Mouse (Mus musculus) urinary bladder, postnatal 4 days (tissue): Measurements from ENCODE around the gene Pigr.

Source experiments
- DNase-seq, 2 experiments: peaks; one replicate each; pipeline ENCODE4 v3.0.0; 2021 to 2022; ENCODE audit warnings: low spot score in 2 of 2

Gene Pigr

DNA sequence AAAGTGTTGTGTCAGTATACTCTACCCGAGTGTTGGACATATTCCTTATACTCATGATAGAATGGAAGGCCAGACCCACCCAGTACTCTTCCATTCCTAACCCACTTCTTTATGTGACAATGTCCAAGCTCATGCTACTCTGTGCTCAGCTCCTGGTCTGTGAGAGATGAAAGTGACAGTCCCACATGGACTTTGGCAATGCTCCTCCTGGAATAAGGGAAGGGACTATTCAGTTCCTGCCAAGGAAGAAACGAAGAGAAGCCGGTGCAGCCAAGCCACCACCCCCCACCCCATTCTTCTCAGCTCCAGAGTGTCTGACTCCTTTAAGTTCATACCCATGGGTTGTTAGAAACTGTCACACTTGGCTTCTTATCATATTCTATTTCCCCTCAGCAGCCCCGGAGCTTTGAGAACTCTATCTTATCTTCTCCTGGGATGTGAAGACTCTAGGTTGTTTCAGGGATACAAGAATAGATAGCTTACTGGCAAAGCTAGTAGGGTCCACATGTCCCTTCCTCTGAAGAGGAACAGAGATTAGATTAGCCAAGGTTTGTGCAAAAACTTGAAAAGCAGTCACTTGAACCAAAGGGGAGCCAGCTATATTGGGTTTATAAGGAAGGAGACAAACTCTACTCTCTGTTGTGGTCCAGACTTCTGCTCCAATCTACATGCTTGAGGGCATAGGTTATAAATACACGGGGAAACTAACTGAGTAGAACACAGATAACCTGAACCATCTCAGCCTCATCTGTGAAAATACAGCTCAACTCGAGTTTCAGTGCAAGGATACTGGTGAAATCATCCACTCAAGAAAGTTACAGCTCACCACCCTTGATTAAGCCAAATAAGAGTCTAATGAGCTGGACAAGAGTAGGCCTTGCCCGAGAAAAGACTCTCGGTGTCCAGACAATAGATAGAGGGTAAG, 3.7 kb downstream of the Pigr start:
- no peak for DNase-seq

DNA sequence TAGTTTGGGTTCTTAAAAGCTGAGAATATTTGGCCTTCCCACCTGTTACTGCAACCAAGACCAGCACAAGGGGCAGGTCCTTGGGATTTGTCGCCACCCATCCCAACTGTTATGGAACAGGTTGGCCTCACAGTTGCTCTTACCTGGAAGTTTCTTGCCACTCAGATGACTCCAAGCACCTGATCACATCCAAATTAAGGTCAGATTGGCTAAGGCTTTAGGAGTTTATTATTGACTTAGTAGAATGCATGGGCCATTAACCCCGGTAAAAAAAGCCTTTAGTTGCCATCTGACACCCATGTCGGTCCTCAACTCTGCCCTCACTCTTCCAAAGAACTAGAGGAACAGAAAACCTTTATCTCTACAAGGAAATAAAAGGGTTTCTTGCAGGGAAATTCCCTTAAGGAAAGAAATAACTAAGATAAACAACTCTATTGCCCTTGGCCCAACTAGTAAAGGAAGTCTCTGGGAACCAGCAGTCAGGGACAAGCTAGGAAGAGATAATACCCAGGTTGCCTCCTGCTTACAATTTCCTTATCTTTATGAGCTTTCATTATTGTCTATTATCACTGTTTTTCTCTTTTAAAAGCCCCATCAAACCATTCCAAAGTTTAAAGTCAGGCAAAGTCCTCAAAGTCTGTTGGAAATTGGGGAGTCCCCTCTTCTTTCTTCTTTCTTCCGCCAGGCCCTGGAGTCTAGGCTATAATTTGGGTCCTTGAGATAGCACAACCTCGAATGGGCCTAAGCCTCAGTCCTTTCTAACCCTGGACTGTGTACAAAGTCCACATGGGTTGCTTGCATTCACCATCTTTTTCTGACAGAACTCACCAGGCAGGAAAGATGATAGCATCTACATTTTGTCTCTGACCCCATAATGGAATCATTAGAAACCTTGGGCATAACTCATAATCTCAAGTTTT, 6.0 kb downstream of the Pigr start:
- DNase-seq: no peak

DNA sequence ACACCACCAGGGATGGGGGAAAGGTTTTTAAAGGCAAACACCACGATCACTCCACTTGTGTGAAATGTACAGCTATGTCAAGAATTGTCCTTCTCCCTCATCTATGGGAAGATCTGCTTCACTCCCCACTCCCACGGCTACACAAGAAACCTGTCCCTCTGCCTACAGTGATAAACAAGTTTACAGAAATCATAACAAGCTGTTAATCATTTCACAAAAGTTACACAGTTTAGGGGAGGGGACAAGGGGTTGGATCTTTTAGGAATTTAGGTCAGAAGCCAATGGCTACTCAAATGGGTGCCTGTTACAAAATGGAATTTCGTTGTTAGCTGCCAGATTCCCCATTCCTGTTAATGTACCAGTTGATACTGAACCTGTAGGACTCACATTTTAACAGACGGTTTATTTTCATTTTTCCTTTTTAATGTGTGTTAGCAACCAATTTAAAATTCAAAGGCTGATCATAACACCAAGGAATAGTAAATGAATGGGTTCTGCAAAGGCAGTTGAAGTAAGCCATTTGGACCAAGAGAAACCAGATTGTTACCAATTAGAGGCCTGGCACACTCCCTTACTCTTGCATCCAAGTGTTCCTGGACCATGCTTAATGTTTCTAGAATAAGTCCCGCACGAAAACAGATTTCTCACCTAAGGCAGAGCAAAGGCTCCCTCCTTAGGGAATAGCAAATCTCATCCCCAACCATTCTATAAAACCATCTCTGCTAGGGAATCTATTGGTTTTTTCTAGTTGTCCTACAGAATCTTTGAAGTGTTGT, 8.9 kb downstream of the Pigr start:
- DNase-seq: no peak

DNA sequence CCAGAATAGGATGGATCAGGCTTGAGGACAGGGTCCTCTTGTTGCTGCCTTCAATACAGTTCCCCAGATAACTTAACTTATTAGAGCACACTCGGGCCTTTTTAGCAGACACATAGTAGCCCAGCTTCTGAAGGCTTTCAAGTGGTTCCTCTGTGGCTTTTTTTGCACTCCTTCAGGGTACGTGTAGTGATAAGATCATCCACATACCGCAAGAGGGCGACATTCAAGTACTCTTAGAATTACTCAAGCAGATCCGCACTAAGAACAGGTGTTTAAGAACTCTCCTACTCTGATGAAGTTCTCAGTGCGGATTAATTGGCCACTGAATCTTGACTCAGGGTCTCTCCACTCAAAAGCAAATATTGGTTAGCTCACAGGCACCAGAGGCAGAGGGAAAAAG, 11.8 kb downstream of the Pigr start:
- no peak for DNase-seq

DNA sequence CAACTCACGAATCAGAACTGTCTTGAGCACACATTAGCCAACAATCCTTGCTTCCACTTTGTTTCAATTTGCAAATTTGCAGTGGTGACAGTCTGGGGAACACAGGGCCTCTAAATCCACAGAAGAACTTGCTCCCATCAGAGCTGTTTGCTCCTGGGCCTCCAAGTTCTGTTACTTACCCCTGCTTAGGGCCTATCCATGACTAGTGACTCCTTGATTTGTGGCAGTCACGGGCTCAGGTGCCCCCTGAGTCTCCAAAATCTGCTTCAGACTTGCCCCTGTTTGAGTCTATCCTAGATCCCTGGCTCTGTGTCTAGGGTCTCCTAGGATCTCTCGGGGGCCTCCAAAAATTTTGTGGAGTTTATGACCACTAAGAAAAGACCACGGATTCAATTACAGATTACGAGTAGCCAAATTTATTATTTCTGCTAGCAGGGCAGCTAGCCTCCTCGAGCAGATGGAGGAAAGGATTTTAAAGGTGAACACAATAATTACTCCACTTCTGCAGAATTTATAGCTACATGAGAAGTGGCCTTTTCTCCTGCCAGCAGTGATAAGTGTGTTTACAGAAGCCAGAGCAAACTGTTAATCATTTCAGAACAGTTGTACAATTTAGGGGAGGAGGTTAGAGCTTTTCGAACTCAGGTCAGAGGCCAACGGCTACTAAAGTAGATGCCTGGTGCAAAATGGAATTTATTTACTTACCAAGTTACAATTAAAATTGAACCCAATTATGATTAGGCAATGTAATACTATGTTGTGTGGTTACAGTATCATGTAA, 14.3 kb downstream of the Pigr start:
- no peak for DNase-seq

DNA sequence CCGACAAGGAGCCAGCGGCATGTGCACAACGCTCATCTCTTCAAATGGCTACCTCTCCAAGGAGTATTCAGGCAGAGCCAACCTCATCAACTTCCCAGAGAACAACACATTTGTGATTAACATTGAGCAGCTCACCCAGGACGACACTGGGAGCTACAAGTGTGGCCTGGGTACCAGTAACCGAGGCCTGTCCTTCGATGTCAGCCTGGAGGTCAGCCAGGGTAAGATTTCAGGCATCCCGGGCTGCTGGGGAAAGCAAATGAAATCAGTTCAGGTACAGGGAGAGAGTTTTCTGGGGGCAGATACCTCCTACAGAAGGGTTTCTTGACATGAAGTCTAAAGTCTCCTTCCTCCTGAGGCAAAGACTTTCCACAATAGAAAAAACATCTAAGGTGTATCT, 15.1 kb downstream of the Pigr start:
- no peak for DNase-seq

DNA sequence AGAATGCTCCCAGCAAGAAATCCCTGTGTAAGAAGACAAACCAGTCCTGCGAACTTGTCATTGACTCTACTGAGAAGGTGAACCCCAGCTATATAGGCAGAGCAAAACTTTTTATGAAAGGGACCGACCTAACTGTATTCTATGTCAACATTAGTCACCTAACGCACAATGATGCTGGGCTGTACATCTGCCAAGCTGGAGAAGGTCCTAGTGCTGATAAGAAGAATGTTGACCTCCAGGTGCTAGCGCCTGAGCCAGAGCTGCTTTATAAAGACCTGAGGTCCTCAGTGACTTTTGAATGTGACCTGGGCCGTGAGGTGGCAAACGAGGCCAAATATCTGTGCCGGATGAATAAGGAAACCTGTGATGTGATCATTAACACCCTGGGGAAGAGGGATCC, 18.0 kb downstream of the Pigr start:
- DNase-seq: no peak

DNA sequence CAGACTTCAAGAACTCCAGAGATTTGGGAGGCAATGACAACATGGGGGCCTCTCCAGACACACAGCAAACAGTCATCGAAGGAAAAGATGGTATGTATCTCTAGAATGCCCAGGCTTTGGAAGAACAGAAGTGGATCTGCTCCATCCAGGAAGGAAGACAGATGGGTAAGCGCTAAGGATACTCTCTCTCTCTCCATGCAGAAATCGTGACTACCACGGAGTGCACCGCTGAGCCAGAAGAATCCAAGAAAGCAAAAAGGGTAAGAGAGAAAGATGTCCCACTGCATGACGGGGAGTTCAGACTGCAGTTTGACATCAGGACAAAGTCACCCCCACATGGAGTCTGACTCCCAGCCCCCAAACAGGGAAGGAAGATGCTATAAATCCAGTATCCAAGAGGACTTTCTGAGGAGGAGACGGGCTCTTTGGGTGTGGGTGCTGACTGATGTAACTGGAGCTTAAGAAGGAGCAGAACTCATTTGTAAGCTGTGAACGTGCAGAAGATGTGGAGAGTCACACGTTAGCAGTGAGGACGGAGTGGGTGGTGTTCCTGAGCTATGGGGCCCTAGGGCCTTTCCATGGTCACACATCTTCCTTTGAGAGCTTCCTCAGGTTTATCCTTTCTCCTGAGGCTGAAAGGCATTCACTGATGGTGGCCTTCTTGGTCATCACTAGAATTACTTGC, 23.2 kb downstream of the Pigr start:
- DNase-seq: no peak

DNA sequence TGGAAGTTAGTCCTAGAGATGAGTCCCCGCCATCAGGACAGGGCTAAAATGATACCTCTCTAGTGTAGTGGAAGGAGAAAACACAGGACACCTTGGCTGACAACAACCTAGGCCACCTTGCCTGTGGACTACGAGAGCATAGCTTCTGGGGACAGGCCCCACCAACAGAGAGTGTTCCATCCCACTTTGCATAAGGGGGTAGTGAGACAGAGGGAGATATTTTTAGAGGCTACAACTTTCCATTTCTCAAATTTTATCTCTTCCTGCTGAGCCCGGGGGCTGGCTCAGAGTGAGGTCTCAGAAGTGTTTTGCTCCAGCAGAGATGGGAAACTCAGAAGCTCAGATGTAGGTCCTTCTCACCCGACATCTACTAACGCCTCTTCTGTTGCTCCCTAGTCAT, 23.9 kb downstream of the Pigr start:
- DNase-seq: no peak

DNA sequence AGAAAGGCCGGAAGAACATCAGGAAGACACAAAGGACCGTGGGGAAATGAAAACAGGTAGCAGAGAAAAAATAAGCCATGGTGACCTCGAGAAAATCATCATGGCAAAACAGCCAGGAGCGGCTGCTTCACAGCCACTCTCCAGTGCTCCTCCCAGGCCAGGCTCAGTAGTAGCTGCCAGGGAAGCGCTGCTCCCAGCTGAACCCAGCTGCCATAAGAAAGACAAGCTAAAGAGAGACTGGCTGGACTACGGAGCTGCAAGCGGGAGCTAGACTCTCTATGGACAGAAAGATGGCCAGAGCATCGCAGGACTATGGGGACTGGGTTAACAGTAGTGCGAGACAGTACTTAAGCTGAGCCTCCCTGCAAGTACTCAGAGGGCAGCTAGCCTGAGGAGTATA, 28.3 kb downstream of the Pigr start:
- DNase-seq: no peak

DNA sequence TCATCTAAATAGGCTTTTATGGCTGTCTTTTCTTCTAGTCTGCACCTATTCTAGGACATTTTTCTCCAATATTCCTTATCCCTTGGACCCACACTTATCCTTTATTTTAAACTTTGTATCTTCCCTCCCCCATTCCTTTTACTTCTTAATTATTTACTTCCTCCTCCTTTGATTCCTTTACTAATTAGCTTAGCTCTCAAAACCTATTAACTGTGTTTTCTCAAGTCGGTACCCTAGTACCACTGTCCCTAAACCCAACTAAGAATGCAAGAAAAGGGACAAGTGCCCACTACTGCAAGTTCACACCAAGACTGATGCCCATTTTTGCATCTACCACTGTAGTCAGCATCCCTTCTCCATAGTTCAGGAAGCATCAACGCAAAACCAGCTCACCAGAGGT, 29.2 kb downstream of the Pigr start:
- no peak for DNase-seq

DNA sequence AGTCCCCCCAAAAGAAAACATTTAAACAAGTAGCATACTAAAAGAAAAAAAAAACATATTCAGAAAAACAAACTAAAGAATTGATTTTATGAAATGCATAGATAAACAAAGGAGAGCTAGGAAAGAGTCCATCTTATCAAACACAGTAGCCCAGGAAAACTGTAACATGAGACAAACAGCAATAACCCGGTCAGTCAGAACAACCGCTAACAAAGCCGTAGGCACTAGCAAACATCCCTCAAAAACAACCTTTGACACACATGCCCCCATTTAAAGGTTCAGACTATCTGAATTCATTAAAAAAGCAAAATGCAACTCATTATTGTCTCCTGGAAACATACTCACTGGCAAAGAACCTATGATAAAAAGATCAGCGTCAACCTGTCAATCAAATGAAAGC, 31.0 kb downstream of the Pigr start:
- DNase-seq: no peak

DNA sequence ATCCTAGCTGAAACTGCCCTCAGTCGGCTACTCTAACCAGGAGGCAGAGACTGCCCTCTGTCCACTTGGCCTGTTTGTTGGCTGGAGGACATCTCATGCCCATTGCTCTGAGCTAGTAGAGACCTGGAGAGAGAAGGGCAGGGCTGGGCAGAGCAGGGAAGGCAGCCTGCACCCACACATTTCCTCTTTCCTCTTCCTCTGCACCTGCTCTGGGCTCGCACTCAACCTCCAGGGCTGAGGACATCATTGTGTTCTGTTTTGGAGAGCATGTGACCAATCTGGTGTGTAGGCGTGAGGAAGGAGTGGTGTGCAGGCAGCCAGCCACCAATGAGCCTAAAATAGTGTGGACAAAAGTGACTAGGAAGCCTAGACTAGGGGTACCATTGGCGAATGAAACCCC, 37.8 kb downstream of the Pigr start:
- no peak for DNase-seq

DNA sequence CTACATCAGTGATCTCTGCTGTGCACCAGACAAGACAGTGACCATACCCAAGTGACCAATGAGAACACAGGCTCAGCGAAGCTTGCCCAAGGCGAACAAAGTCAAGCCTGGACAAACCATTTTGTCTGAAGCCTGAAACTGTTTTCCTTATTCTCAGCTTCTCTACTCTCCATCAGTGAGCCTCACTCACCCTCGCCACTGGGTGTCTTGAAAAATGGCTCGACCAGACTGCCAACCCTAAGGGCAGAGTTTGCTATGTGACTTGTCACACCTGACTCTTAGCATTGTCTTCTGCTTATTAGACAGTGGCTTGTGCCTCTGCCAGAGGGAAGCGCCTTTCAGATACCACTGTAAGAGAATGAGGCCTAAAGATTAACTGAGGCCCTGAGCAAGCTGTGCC, 38.3 kb downstream of the Pigr start:
- DNase-seq: no peak

DNA sequence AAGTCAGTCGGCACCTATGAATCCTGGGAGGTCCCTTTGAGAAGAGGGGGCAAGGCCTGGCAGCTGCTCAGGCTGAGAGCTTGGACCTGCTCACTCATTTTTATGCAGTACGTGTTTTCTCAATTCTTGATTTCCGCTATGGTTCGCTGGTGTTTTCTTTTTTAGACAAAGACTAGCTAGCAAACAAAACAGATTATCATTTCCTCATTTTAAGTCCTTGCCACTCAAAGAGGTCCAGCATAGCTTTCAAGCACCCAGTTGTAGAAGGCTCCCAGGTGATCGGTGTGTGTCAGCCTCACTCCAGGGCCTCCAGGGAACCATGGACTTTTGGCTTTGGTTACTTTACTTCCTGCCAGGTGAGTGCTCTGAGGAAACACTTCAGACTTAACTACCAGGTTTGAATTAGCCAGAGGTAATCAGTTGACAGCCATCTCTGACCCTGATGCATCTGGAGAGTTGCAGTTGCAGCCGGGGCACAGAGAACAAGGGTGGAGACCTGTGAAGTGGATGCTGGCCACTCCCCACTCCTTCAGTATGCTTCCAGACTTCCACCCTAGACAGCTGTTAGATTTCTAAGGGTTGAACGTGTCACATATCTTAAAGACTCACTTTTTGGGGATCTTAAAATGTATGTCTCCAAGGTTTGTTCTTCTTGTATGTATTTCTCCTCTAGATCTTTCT, 39.2 kb downstream of the Pigr start, which contains the start of gene Fcmr:
Gene Fcmr (plus strand): TSS at position 129 of the 681 bp plus-strand sequence.
- no peak for DNase-seq

DNA sequence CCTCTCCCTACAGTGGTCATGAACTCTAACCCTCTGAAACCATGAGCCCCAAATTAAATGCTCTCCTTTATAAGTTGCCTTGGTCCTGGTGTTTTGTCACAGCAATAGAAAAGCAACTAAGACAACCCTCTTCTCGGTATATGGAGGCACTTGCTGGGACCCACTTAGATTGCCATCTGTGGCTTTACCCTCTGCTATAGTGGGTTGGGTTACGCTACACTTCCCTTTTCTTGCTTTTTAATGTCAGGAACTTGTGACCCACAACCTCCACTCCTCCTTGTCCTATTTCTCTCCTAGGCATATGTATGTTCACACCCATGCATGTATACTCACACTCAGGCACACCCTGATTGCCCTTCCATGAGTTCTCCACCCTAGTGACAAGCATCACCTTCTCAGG, 46.4 kb downstream of the Pigr start:
- no peak for DNase-seq

DNA sequence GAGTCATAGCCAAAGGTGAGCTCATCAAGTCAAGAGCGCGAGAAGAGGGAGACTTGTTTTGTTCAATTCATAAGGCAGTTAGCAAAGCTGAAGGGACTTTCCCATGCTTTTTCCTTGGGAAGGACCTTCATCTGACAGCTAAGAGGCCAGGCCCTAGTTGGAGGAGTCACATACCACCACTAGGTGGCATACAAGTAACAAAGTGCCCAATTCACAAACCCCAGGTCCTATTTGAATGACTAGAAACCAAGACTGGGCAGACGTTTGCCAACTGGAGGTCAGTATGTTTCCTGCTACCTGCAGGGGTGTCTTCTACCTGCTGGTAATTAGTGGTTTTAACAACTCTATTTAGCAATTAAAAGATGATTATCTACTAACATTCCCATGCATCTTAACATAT, 48.7 kb downstream of the Pigr start:
- DNase-seq: no peak

DNA sequence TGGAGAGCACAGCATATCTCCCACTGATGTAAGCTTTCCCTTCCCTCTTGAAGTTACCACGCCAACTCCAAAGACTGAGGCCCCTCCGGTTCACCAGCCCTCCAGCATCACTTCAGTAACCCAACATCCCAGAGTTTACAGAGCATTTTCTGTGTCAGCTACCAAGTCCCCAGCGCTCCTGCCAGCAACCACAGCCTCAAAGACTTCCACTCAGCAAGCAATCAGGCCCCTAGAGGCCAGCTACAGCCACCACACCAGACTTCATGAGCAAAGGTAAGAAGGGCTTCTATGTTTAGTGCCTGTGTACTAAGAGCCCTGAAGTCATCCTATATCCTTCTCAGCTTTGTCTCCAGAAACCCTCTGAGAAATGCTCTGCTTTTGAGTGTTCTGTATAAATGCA, 49.4 kb downstream of the Pigr start:
- no peak for DNase-seq

DNA sequence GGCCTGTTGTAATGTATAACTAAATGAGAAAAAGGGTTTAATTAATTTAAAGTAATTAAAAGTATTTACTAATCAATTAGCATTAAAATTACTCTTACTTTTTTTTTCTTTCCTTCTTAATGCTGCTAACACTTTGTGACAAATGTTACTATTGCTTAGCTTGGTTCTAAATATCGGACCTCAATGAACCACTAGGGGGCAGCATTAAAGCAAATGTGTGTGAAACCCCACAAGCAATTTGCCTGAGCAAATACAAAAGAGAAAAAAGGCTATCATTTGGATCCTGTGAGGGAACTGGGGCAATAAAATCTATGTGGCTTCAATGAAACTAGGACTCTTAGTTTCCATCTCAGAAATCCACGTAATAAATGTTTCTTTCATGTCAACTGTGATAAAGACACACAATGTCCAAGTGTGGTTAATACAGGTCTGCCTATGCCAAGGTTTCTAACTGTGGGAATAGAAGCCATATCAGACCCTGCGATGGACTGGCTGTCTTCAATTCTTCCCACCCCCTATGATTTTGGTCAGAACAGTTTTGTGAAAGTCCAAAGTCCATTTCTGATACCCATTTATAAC, 50.5 kb downstream of the Pigr start:
- DNase-seq: no peak
